Mouse (Mus musculus) mesoderm, embryonic 11.5 days (tissue): ENCODE measurements at regions not wholly inside any gene's neighbourhood (a gene's known extent, or its start where the extent isn't known, plus 50 kb on each side); places are given as distances from the start of the nearest gene placed in this dataset.
A peak's percentile ranks its signal among the peaks of the same experiment; 100 is the strongest.
"Not testable (repeated sequence)": the region's sequence is repeated elsewhere in the genome, so short reads cannot be mapped to it uniquely, and the experiment has no call there.

ENCODE experiments used
- DNase-seq: peaks from one replicate; pipeline ENCODE4 v3.0.0-alpha.2; 2012; ENCODE audit warnings: low read depth, low spot score

DNA sequence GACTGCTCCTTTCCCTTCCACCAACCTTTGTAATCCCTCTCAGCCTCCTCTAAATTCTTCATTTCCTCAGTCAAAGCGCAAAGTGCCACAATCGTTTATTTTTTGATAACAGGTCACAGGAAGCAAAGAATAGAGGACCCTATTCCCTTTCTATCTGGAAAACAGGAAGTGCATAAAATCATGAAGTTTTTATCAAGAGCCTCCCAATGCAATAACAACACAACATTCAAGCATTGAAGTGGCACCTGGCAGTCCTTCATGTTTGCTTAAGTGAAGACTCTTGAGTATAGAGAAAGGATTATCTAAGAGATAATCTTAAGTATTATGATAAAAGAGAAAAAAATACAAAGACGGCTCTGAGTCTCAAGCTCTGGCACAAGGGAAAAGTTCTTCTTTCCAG is 111.9 kb downstream of the Ibtk start:
- DNase-seq, result no peak

DNA sequence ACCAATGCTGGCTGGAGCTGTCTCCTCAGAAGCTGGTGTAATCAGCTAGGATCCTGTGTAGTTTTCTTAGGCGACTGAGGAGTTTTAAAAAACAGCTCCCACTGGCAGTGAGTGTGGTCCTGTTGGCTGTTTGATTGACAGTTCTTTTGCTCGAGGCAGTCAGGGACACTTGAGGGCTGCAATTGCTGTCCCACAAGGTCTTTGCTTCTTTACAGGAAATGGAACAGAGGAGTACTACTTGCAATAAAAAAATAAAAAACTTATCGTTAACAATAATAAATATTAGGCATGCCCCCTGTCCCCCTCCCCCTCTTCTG is 113.0 kb downstream of the Ibtk start:
- DNase-seq, result no peak

DNA sequence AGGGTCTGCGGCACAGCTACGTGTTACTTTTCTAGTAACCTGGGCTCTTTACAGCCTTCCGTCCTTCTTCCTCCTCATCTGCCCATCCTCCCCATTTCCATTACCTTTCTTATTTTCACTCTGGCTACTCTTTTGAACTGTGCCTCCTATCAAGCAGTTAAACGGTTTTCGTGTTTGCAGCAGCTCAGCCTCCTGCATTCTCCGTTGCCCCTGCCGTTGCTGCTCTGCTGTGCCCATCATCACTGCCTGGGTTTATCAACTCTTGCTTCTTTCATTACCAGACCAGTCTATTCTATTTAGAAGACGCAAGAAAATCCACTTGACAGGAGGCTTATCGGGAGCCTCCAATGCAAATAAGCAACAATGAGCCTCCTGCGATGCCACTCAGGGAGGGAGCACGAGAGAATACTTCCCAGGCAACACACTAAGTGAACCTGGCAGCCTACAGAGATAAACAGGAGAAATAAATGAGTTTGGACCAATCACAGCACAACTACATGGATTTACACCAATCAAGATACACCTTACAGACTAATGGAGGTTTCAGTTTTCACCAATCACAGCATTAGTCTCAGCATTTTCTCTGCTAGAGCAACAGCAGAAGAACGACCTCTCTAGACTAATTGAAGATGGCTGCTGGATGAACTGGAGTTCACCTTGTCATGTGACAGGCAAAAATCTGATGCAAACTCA is 113.5 kb downstream of the Ibtk start:
- DNase-seq, result no peak

DNA sequence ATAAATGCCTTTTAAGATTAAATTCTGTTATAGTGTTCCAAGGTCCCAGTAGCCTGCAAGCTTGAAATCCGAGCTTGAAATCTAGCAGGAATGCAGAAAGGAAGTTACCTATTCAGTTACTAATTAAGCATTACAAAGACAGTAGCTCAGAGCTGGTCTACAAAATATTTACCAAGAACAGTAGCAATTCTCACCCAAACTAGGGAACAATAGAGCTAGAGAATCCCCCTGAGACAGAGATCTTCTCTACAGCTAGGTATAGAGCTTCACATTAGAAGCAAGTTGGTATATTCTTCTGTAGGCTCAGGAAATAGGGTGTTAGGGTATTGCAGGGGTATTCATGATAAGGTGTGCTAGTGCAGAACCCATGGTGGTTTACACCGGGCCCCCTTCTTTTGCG is 114.3 kb downstream of the Ibtk start:
- not testable (repeated sequence) for DNase-seq

DNA sequence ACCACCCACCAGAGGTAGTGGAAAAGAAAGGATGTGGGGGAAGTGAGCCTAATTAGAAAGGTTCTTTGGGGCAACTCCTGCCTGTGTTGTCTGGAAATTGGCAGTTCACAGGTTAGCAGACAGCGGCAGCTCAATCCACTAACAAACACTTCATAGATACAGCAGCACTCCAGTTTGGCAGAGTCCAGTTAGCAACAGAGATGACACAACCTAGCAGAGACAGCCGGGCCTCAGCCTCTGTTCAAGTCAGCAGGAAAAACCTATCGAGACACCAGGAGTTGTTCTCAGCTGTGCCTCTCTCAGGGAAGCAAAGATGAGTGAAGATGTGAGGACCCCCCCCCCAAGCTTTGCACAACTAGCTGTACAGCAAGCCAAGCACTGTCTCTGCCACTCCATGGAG is 131.2 kb downstream of the Ibtk start:
- DNase-seq, result no peak

DNA sequence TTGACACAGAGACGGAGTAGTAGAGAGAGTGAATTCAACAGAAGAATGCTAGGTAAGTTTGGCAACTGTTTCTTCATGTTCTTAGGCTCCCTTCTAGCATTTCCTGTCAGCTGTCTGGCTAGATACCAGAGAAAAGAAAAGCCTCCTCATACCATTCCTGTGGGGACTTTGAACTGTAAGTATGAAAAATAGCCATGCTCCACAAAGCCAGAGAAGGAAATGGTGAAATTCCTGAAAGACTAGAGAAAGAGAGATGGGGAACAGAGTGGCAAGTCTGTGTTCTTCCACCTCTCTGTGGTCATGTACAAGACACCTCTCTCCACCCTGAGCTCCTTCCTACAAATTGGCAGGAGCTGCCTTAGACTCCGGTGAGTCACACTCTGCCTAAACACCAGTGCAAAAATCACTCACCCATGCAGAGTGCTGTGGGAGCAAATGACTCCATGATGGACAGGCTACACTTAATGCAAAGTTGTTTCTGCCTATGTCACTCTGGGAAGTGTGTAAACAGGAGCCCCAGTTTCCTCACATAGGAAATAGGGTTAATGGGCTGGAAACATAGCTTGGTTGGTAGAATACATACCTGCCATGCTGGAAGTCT is 131.9 kb downstream of the Ibtk start:
- DNase-seq, result no peak

DNA sequence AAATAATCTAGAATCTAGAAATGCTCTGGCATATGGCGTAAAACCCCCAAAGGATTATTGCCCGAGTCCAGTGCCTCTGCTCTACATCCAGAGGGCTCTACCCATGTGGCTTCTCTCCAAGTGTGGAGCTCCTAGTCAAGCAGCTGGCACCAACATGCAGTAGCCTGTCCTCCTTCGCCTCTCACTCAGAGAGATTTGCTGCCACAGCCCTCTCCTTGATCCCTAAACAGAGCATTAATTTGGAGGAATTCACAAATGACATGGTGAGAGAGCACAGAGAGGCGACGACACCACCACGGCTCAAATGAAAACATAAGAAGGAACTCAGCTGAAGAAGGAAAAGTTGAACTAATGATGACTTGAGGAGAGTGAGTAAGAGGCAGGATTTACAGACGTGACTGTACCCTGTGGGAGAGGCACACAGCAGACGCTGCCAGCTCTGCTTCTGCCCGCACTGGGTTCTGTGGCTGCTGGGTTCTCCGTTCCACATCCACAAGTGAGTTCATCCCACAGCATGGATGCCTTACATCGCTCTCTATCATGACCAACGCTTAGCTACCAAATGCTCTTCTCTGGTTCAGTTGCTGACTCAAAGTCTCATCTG is 132.8 kb downstream of the Ibtk start:
- DNase-seq, result no peak

DNA sequence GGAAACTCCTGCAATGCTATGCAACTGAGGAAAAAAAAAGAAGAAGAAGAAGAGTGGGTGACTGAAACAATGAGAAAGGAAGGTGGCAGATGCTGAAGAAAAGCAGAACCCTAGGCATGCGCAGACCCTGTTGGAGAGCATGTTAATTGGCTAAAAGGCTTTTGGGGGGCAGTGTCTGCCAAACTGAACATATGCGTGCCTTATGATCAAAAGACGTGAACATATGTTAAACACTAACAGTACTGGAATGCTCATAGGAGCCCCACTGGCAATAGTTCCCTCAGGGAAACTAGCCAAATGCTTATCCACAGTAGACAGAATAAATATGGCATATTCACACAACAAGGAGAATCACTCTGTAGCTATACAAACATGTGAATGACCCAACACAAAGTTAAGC is 140.0 kb downstream of the Ibtk start:
- no peak for DNase-seq

DNA sequence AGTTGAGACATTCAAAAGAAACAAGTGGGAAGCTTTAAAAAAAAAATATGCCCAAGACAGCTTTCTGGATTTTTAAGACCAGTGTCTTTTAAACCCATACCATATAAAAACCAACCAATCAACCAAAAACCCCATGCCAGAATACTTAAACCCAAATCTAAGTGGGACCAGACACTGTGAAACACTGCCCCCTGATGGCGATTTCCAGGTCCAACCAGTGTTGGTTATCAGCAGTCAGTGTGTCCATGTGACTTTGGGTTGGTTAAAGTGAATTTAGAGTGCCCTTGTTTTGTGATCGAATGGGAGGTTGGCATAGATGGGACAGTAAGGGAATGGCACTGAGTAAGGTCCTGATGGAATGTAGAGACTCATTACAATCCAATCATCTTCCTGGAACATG is 152.2 kb downstream of the Ibtk start:
- peak; percentile 14 for DNase-seq

DNA sequence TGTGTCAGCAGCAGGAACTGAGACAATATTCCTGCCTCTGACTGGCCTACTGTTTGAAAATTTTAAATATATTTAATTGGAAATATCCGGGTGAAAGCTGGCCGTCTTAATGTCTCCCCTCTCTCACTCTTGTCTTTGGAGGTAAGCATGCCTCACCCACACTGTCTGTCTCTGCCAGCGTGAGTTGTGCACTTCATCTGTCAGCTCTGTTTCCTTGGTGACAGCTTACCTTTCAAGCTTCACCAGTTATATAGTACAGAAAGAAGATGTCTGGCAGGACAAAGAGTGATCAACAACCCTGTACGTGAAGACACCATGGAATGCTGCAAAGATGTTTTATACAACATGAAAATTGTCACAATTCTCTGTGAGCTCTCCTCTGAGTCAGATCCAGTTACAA is 155.3 kb downstream of the Ibtk start:
- no peak for DNase-seq

DNA sequence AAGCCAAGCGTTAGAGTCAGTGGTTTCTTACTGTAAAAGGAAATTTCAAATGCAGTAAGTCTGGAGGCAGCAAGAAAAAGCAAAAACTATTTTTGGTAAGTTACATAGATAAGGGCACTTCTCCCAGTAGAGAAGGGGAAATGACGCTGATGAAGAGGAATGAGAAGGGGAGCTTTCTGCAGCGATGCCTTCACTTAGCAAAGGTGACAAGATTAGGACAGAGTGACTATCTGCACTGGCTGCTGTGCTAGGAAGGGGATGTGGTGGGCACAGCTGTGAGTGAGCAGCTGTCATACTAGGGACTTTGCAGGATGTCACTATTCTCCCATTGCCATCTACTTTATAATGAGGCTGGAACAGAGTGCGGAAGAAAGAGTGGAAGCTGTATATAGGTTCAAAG is 156.5 kb downstream of the Ibtk start:
- no peak for DNase-seq

DNA sequence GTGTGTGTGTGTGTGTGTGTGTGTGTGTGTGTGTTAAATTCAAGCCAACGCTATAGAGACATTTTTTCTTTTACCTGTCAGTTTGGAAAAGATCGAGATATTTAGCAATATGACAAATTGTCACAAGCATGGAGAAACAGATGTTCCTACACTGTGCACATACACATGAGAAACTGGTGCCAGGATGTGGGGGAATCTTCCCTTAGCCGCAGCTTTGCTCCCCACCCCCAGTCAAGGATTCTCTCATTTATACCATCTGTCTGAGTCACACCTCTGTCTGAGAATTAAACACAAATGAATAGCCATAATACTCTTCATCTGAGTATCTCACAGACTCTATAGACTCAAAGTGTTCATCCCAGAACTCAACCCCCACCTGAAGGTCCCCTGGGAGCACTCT is 159.9 kb downstream of the Ibtk start:
- DNase-seq, result no peak

DNA sequence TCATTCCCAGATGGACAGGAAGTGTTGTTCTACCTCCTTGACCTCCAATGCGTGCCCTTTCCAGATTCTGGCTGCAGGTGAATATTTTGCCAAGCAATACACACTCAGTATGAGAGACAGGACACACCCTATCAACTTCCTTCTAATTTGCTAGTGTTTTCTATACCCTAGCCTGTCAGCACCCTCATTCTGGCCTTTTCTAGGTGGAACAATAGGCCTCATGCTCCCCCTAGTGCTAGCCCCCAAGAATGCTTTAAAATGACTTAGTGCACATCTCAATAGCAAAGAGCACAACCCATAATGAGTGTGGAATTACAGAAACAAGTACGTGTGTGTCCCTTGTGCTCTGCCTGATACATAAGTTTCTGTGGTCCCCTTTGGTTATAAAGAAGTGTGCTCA is 161.1 kb downstream of the Ibtk start:
- peak; percentile 37 for DNase-seq

DNA sequence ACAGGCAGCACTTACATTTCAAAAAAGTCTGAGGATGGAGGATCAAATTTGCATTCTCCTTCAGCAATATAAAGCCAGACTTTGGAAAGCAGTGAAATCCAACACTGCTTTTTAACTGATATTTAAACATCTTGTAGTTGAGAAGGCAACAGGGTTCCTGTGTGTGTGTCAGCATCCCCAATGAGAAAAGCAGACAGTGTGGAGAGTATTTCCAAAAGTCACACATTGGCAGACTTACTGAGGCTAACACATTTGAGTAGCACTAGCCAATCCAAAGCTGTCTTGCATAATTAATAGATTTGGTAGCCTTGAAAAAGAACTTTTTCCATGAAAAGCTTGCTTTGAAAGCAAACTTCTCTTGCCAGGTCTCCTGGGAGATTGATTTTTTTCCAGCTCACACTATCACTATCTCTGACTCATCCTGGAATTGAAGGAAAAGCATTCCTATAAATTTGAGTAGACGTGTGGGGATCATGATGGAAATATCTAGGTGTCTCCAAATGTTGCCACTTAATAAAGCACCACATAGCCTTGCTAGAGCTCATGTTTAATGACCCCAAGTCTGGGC is 168.0 kb downstream of the Ibtk start:
- no peak for DNase-seq

DNA sequence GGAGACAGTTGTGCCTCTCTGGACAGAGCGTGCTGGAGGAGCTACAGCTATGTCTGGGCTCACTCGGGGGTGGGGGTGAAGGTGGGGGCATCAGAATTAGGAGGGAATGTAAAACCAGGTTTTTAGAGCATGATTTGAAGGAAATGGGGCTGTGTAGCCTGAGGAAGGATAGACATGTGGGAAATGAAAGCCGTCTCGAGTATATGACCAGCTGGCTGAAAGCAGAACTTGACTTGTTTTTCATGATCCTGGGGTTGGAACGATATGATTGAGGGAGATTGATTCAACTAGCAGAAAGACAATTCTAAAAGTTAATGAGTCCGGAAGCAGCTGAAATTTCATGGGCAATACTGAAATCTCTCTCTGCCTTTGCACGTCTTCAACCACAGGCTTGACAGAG is 171.3 kb downstream of the Ibtk start:
- DNase-seq, result no peak

DNA sequence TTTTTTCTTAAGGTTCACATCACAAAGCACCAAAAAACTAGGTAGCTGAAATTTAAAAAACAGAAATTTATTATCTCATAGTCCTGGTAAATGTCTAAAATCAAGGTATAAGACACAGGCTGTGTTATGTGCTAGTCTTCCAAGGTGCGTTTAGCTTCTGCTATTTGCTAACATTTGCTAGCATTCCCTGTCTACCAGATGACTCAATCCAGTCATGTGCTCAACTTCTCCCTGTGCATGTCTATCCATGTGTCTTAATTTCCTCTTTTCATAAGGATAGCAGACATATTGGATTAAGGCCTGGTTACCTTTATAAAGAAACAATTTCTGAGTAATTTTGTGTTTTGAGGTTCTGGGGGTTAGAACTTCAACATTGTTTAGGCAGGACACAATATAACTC is 171.8 kb downstream of the Ibtk start:
- DNase-seq, result no peak

DNA sequence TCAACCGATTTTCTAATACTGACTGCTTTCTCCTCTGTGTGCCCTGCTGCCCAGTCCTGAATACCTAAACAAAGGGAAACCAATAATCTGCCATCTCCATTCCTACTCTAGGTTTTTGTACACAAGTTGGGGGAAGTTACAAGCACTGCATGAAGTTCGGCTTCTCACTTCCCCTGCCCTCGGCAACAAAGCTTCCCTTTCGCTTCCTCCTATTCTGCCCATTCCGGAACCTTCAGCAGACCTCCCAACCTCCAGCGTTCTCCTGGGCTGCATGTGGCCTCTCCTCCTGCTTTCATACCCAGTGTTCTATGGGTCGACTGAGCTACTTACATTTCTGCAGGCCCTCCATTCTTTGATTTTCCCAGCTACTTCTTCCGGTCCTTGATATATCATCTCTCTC is 180.3 kb downstream of the Ibtk start:
- no peak for DNase-seq

DNA sequence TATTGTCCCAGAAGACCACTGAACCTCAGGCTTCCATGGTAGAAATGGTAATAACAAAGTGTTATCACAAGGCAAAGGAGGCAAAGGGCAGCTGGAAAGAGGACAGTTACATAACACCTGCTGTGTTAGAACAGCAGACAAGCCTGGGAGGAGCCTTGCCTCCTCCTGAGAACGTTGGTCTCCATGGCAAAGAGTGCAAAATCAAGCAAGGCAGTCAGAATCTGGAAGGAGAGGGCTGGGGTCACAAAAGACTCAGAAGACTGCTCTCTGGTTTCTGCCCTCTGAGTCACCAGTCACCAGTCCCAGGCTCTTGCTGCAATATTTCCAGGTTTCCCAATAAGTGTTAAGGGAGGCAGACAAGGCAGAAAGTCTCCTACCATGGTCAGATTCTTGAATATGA is 197.3 kb downstream of the Ibtk start:
- DNase-seq, result no peak

DNA sequence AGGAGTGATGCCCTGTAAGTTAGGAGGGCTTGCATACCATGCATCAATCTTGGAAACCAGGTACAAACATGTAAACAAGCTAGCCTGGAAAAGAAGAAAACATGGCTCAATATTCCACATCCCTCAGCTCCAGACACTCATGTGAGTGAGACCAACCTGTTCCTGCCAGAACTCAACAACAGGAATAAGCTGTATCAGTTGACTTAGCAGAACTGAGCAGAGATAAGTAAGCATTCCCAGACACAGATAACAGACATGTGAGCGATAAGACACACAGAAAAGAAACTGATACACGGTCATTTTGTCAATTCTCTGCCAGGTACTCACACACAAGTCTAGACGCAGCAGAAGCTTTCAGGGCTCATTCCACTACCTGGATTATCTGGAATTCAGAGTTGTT is 198.7 kb downstream of the Ibtk start:
- no peak for DNase-seq

DNA sequence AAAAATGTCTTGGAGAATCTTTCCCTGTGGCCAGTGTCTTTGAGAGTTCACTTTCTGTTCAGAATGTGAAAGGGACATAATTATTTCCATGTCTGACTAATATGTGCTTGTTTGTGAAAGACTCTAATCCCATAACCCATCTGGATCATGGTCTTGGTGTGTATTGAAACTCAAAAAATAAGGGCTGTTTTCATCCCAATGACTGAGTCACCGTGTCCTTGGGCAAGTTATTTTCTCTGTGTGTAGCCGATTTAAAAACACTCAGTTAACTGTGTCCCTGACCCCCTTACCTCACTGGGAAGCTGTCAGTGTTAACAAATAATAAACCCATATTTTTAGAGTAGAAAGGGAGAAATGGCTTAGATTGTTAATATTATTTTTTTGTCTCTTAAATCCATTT is 202.9 kb downstream of the Ibtk start:
- DNase-seq, result no peak

DNA sequence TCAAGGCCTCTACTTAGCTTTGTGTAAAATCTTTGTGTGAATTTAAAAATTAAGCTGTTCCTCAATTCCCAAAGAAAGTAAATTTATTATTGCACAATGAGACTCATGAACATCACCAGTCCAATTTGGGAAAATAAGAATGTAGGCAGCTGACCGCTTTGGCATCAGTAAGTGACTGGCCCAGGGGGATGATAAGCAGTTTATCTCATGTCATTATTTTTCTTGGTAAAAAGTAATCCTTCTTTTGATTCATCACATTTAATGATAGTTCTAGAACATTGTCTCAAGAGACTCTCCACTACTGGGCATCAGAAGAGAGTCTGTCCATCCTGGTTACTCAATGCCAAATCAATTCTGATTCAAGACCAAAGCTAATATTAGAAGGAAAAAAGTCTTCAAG is 203.6 kb downstream of the Ibtk start:
- DNase-seq, result no peak

DNA sequence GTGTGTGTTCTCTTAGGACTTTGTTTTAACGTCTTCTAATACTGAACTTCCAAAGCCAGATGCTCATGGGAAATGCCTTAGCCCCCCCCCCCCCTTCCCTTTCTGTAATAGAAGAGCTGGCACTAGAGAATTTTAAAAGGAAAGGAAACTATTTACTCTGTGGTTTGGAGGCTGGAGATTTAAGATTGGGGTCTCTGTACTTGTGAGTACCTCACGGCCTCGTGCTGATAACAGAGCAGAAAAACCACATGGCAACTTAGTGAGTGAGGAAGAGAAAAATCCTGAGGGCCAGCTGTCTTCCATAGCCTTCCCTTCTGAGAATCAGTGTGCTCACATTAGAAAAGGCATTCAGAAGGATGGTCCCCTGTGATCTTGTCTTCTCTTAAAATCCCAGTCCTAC is 210.6 kb downstream of the Ibtk start:
- no peak for DNase-seq

DNA sequence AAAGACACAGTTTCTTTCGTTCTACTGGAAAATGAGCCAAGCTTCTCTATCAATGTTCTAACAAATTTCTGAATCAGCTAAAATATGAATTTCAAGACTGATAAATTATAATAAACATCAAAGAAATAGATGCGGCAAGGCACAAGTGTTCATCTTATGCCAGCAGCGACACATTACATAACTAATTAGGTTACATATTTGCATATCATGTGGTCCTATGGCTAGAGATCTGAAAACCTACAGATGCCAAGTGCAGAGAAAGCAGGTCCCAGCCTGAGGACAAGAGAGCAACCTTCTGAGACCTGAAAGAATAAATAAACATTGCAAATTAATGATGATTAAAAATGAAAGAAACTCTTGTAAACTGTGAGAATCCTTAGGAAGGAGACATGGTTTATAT is 201.3 kb upstream of the Tent5a start:
- DNase-seq, result no peak
